Mouse (Mus musculus) small intestine, adult 2 months (tissue): Measurements from ENCODE around the gene Syvn1.

Experiments used
- CTCF ChIP-seq: fragments of 200-500 bp; IDR thresholded peaks from 2 replicates; pipeline ENCODE4 v1.5.1; 2012; ENCODE audit warnings: low read depth, mild to moderate bottlenecking, control low read depth, inconsistent platforms, low read length, moderate library complexity, mixed read lengths; ENCODE audit not compliant: insufficient replicate concordance, insufficient read length; ENCODE audit errors: extremely low read depth
- POLR2A ChIP-seq: fragments of 200-500 bp; IDR thresholded peaks from 2 replicates; pipeline ENCODE4 v1.6.1; 2012; ENCODE audit warnings: low read depth, mild to moderate bottlenecking, control low read depth, inconsistent platforms, low read length, moderate library complexity

- TF ChIP-seq POLR2A = no peak
- no peak for TF ChIP-seq CTCF
Observed at GRCm38 (mm10) chr19:6094119-6094518, 47.7 kb downstream of the Syvn1 start, which contains the start of gene AC131692.1.
